Mouse (Mus musculus): ENCODE measurements at regions not wholly inside any gene's neighbourhood (a gene's known extent, or its start where the extent isn't known, plus 50 kb on each side); places are given as distances from the start of the nearest gene placed in this dataset.

DNA sequence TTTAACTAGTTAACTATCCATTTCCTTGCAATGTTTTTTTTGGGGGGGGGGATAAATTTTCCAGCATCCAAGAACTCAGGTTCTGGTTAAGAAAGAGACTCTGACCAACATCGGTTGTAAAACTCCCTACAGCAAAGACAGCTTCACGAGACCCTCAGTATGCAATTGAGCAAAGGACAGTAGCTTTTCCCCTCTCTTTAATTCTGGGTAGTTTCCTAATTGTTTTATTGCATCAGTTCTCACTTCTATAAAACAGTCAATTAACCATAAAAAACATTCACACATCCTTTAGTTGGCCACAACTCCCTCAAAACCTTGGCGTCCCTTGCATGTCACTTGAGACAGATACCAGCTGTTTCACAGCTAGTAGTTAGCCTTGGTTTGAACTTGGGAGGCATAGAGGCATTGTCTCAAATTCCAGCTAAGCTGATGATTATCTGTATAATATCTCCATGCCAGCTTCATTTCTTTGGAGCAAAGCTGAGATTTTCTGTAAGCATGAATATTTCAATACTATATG lies 574.1 kb upstream of the Sox11 start:
- TF ChIP-seq CTCF (IDR thresholded peaks at IDR 0.05; ENCODE audit: low read depth, low read length), result no peak
- no peak for TF ChIP-seq GATA1 (IDR thresholded peaks at IDR 0.05; ENCODE audit: borderline replicate concordance, low read length)

Measured in G1E (cell line).